Mouse (Mus musculus) macrophage (primary cell): ENCODE data around the gene Adnp. TPM values are rescaled to one million over a fixed set of nuclear protein-coding genes. Genes with fewer than 3 reads are reported as not detected.

Source experiments
- H3K27ac ChIP-seq: fragments of 350-480 bp; formaldehyde crosslinking; 2 replicates; pipeline ENCODE4 v1.9.0; 2021
- H3K36me3 ChIP-seq: fragments of 350-480 bp; formaldehyde crosslinking; 2 replicates; pipeline ENCODE4 v1.9.0; 2021; ENCODE audit errors: inconsistent target
- H3K4me3 ChIP-seq: fragments of 350-480 bp; formaldehyde crosslinking; 2 replicates; pipeline ENCODE4 v1.9.0; 2021; ENCODE audit errors: inconsistent target
- H3K79me2 ChIP-seq: fragments of 350-480 bp; formaldehyde crosslinking; 2 replicates; pipeline ENCODE4 v1.9.0; 2021; ENCODE audit errors: inconsistent target
- WGBS: methylation state at CpG from one replicate; pipeline ENCODE4 v1.1.7; 2026; ENCODE audit warnings: inconsistent platforms; ENCODE audit not compliant: missing documents; 5-methylcytosine and 5-hydroxymethylcytosine counted together
- polyA plus RNA-seq: library from polyadenylated mRNA; stranded (reverse); fragments of 250-400 nt; gene quantifications from 3 replicates; pipeline ENCODE4 v1.2.4, GENCODE M21; 2018; ENCODE audit warnings: inconsistent platforms
- total RNA-seq, 78 experiments: library from RNA; depleted of rRNA; stranded (reverse); fragments of 250-400 nt; gene quantifications; 1 replicate in 9 of 78; 2 replicates in 24 of 78; 3 replicates in 43 of 78; 4 replicates in 2 of 78; pipeline ENCODE4 v1.2.4; 2018; ENCODE audit warnings: inconsistent platforms in 56 of 78

Gene Adnp
- total RNA-seq (2018; cell fraction: chromatin; rRNA removed), result 10 to 100 TPM; 47.2 to 91.0 (median 71.6) TPM
- total RNA-seq (2018; cell fraction: cytosol; rRNA removed), result 10 to 100 TPM in 25 of 26 experiments, 1 to 10 TPM in 1; 9.1 to 30.8 (median 16.7) TPM
- total RNA-seq (2018; cell fraction: nucleus; rRNA removed), result 10 to 100 TPM; 48.5 to 79.2 (median 61.0) TPM
- polyA plus RNA-seq, result 4.2 to 6.7 TPM (median 4.5 TPM) in 3 replicates

- H3K36me3 ChIP-seq, result peaks cover 26% of the 10 kb centered on the region
- WGBS, result under 1% methylated on average over 58 of the region's 89 CpGs
- peak within 1 kb of the TSS; percentile 91 for H3K4me3 ChIP-seq
Observed at GRCm38 (mm10) chr2:168206725-168207644, at the start of gene Adnp. Gene Adnp, minus strand, starts transcription at chr2:168207112.

GRCm38 (mm10) chr2:168256506-168256905 lies 49.6 kb upstream of the Adnp start:
- WGBS, result 92% methylated on average over 3 of the region's 3 CpGs
- H3K79me2 ChIP-seq, result no peaks in the 10 kb centered on the region
- H3K4me3 ChIP-seq, result no peak overlapping the region
- no peaks in the 10 kb centered on the region for H3K36me3 ChIP-seq
- H3K27ac ChIP-seq, result no peak overlapping the region

More at GRCm38 (mm10) chr2:168206725-168207644, at the start of gene Adnp:
- H3K27ac ChIP-seq, result peak within 1 kb of the TSS; percentile 84
- peaks cover 43% of the 10 kb centered on the region for H3K79me2 ChIP-seq

- H3K4me3 ChIP-seq, result no peak overlapping the region
- H3K79me2 ChIP-seq, result no peaks in the 10 kb centered on the region
- WGBS, result 53% methylated on average over 7 of the region's 7 CpGs
- H3K36me3 ChIP-seq, result no peaks in the 10 kb centered on the region
- no peak overlapping the region for H3K27ac ChIP-seq
Observed at GRCm38 (mm10) chr2:168253822-168254221, 46.9 kb upstream of the Adnp start.

- no peak overlapping the region for H3K4me3 ChIP-seq
- H3K36me3 ChIP-seq, result no peaks in the 10 kb centered on the region
- 31% methylated on average over 16 of the region's 16 CpGs for WGBS
- H3K79me2 ChIP-seq, result no peaks in the 10 kb centered on the region
- no peak overlapping the region for H3K27ac ChIP-seq
Observed at GRCm38 (mm10) chr2:168252639-168253292, 45.9 kb upstream of the Adnp start.

- WGBS, result 28% methylated on average over 8 of the region's 8 CpGs
- H3K27ac ChIP-seq, result no peak overlapping the region
- no peaks in the 10 kb centered on the region for H3K36me3 ChIP-seq
- no peaks in the 10 kb centered on the region for H3K79me2 ChIP-seq
- no peak overlapping the region for H3K4me3 ChIP-seq
Observed at GRCm38 (mm10) chr2:168250270-168250669, 43.4 kb upstream of the Adnp start.

GRCm38 (mm10) chr2:168248856-168249245 lies 41.9 kb upstream of the Adnp start:
- H3K79me2 ChIP-seq, result no peaks in the 10 kb centered on the region
- H3K27ac ChIP-seq, result no peak overlapping the region
- no peak overlapping the region for H3K4me3 ChIP-seq
- WGBS, result 27% methylated on average over 2 of the region's 2 CpGs
- no peaks in the 10 kb centered on the region for H3K36me3 ChIP-seq

- 86% methylated on average over 8 of the region's 8 CpGs for WGBS
- Histone ChIP-seq H3K36me3 (no peaks in the 10 kb centered on the region), H3K4me3 (no peak overlapping the region), H3K79me2 (no peaks in the 10 kb centered on the region), H3K27ac (no peak overlapping the region)
Observed at GRCm38 (mm10) chr2:168248167-168248855, 41.4 kb upstream of the Adnp start.

GRCm38 (mm10) chr2:168245571-168245970 lies 38.7 kb upstream of the Adnp start:
- H3K4me3 ChIP-seq, result no peak overlapping the region
- no peaks in the 10 kb centered on the region for H3K79me2 ChIP-seq
- no peak overlapping the region for H3K27ac ChIP-seq
- 68% methylated on average over 8 of the region's 8 CpGs for WGBS
- no peaks in the 10 kb centered on the region for H3K36me3 ChIP-seq

GRCm38 (mm10) chr2:168243278-168243677 lies 36.4 kb upstream of the Adnp start:
- no peaks in the 10 kb centered on the region for H3K79me2 ChIP-seq
- H3K36me3 ChIP-seq, result no peaks in the 10 kb centered on the region
- H3K4me3 ChIP-seq, result no peak overlapping the region
- WGBS, result 91% methylated on average over 4 of the region's 4 CpGs
- H3K27ac ChIP-seq, result no peak overlapping the region

GRCm38 (mm10) chr2:168242841-168243240 lies 35.9 kb upstream of the Adnp start:
- Histone ChIP-seq H3K4me3 (no peak overlapping the region), H3K27ac (no peak overlapping the region), H3K79me2 (no peaks in the 10 kb centered on the region), H3K36me3 (no peaks in the 10 kb centered on the region)

GRCm38 (mm10) chr2:168238335-168238734 lies 31.4 kb upstream of the Adnp start:
- Histone ChIP-seq H3K36me3 (no peaks in the 10 kb centered on the region), H3K4me3 (no peak overlapping the region), H3K79me2 (no peaks in the 10 kb centered on the region), H3K27ac (no peak overlapping the region)
- 84% methylated on average over 4 of the region's 4 CpGs for WGBS

- WGBS, result 98% methylated on average over 5 of the region's 5 CpGs
- Histone ChIP-seq H3K36me3 (no peaks in the 10 kb centered on the region), H3K79me2 (peaks cover 32% of the 10 kb centered on the region), H3K27ac (no peak overlapping the region), H3K4me3 (no peak overlapping the region)
Observed at GRCm38 (mm10) chr2:168233286-168233685, 26.4 kb upstream of the Adnp start.

GRCm38 (mm10) chr2:168231471-168231829 lies 24.5 kb upstream of the Adnp start:
- H3K36me3 ChIP-seq, result no peaks in the 10 kb centered on the region; the same call in 1 of the 2 replicates
- H3K4me3 ChIP-seq, result no peak overlapping the region
- WGBS, result 66% methylated on average over 32 of the region's 33 CpGs
- no peak overlapping the region for H3K27ac ChIP-seq
- peaks cover 51% of the 10 kb centered on the region for H3K79me2 ChIP-seq

GRCm38 (mm10) chr2:168230773-168231470 lies 24.0 kb upstream of the Adnp start:
- no peak overlapping the region for H3K27ac ChIP-seq
- peaks cover 5% of the 10 kb centered on the region; the same call in 1 of the 2 replicates for H3K36me3 ChIP-seq
- WGBS, result 3% methylated on average over 78 of the region's 105 CpGs
- peaks cover 56% of the 10 kb centered on the region for H3K79me2 ChIP-seq
- H3K4me3 ChIP-seq, result no peak overlapping the region
